10 mouse cellular contexts compared by ENCODE assay signal in the genomic region with DNA sequence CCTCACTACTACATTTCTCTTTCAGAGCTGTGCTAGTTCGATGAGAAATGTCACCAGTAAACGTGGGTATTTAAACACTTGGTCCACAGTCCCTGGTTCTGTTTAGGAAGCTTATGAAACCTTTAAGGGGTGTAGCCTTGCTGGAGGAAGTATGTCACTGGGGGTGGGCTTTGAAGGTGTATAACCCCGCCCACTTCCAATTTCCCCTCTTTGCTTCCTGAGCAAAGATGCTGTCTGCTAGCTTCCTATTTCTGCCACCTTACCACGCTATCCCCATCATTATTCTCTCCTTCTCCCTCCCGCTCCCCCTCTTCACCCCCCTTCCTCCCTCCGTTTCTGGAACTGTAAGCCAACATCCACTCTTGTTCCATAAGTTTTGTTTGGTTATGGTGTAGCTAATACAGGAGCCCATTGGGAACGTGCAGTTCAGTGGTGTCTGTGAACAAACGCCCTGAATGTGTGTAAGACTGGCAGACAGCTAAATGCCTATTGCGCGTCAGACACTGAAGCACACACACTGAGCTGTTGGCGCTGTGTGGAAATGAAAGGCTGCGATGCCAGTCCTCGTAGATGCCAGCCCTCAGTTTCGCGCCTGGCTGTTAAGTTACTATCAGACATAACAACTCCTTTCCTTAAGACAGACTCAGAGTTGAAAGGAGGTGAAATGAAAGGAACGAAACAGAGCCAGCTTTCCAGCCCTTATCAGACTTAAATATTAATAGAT. TPM values are rescaled to one million over a fixed set of nuclear protein-coding genes. Genes with fewer than 3 reads are reported as not detected.
A peak's percentile ranks its signal among the peaks of the same experiment; 100 is the strongest.
DNase-seq lines count a peak whose midpoint lies in the region; ATAC-seq and TF ChIP-seq lines count a peak whose summit lies in the region.
"Had no signal": no experiment of that assay in that cellular context is flagged by ENCODE, and none has a peak within 500 bp of the region (broad histone marks: within the 10 kb centered on the region; RNA-seq: fewer than 3 reads in every experiment).

No protein-coding gene starts in this region.

- no peak overlapping the region for H3K4me3 ChIP-seq in thymus, adult 2 months (ENCODE audit: control insufficient read depth, insufficient read depth, low read length)
- H3K4me3 ChIP-seq in hindbrain, embryonic 10.5 days = no peak overlapping the region
- H3K4me3 ChIP-seq: erythroblast, embryonic 14.5 days had no signal

- no peaks in the 10 kb centered on the region for H3K27me3 ChIP-seq in thymus, adult 2 months (ENCODE audit: control insufficient read depth, insufficient read depth, low read length)
- no peaks in the 10 kb centered on the region for H3K27me3 ChIP-seq in hindbrain, embryonic 10.5 days (ENCODE audit: insufficient read depth, poor library complexity, severe bottlenecking)

- TF ChIP-seq CTCF in thymus, adult 2 months (IDR thresholded peaks at IDR 0.05; ENCODE audit: borderline replicate concordance, control insufficient read depth, extremely low read depth, insufficient read depth, low read length, poor library complexity) = no peak

- H3K4me1 ChIP-seq in thymus, adult 2 months (replicated peaks; ENCODE audit: control insufficient read depth, insufficient read depth, low read length) = no peaks in the 10 kb centered on the region
- peaks cover 8% of the 10 kb centered on the region for H3K4me1 ChIP-seq in hindbrain, embryonic 10.5 days (replicated peaks)

- DNase-seq in cerebellum, adult 11-12 months = peak; percentile 47
- no peak for DNase-seq in cerebellum, postnatal 4 days (ENCODE audit: low spot score in 2 of 2)
- peak; percentile 44 to 56 for DNase-seq in left cerebral cortex, postnatal 25 days (ENCODE audit: low spot score in 2 of 2)
- no peak for DNase-seq in left cerebral cortex, postnatal 10 days (ENCODE audit: extremely low spot score in 1 of 2, low spot score in 2 of 2)
- peak; percentile 61 to 65 for DNase-seq in cerebellum, postnatal 10 days
- no peak for DNase-seq in thymus, adult 2 months
- DNase-seq in hindbrain, embryonic 10.5 days (ENCODE audit: low spot score) = no peak

- TF ChIP-seq POLR2A in thymus, adult 2 months (IDR thresholded peaks at IDR 0.05; ENCODE audit: control insufficient read depth, extremely low read depth, insufficient read depth, low read length, poor library complexity) = no peak

- H3K36me3 ChIP-seq in thymus, adult 2 months (ENCODE audit: control insufficient read depth, insufficient read depth, low read length) = no peaks in the 10 kb centered on the region
- H3K36me3 ChIP-seq in hindbrain, embryonic 10.5 days = no peaks in the 10 kb centered on the region

- H3K27ac ChIP-seq in thymus, adult 2 months (ENCODE audit: control insufficient read depth, insufficient read depth, low read length) = no peak overlapping the region
- H3K27ac ChIP-seq in hindbrain, embryonic 10.5 days = no peak overlapping the region
- H3K27ac ChIP-seq: hindbrain, embryonic 14.5 days had no signal

- ATAC-seq in megakaryocyte progenitor cell, adult 5-6 weeks (replicated peaks; ENCODE audit: poor library complexity) = peak; percentile 59

- no peaks in the 10 kb centered on the region for H3K9me3 ChIP-seq in hindbrain, embryonic 10.5 days

- intact Hi-C loops in left cerebral cortex, postnatal 25 days (cut with DNase I) = loop anchor here (2.0 kb wide), 2 partner anchors 37 to 59 kb away; a partner anchor contains a TSS
- intact Hi-C loops in left cerebral cortex, postnatal 10 days (cut with DNase I) = loop anchor here (5.0 kb wide), 1 partner anchor 59 kb away; no protein-coding TSS in a partner anchor

- 88% methylated on average over 16 of the region's 16 CpGs for WGBS in thymus, adult 2 months
- 90% methylated on average over 16 of the region's 16 CpGs for WGBS in hindbrain, embryonic 10.5 days

RNA-seq across cellular contexts. Expression of a gene that starts 37.8 kb away (rescaled TPM):
- 100 to 1,000 TPM; 166 to 187 TPM for total RNA-seq in left cerebral cortex, postnatal 25 days (2021)
- 100 to 1,000 TPM; 201 to 205 TPM for total RNA-seq in left cerebral cortex, postnatal 10 days (2021)
- 17.8 and 22.1 TPM in 2 replicates for total RNA-seq in megakaryocyte progenitor cell, adult 5-6 weeks (2015)
- total RNA-seq in megakaryocyte progenitor cell, adult 5-6 weeks (2017) = 19.2 and 21.1 TPM in 2 replicates
- polyA plus RNA-seq in thymus, adult 2 months (2012; rRNA removed) = 9.3 and 9.8 TPM in 2 replicates
- polyA plus RNA-seq in hindbrain, embryonic 10.5 days (2016; fragmentation: Nextera tagmentation; extraction: Ambion mirVana) = 4.9 and 12.5 TPM in 2 replicates

Comparison
In these comparisons a context has a peak if more than half of its experiments do, and no peak if none do; other contexts are left out.
1. DNase-seq: peak in cerebellum, adult 11-12 months (single experiment), left cerebral cortex, postnatal 25 days (2 of 2) and cerebellum, postnatal 10 days (2 of 2); none in cerebellum, postnatal 4 days (0 of 2), left cerebral cortex, postnatal 10 days (0 of 2), thymus, adult 2 months (single experiment) and hindbrain, embryonic 10.5 days (single experiment).
2. RNA of a gene that starts 37.8 kb away (total RNA-seq): 201 to 205 TPM in left cerebral cortex, postnatal 10 days and 166 to 187 TPM in left cerebral cortex, postnatal 25 days; 17.8 to 22.1 TPM in megakaryocyte progenitor cell, adult 5-6 weeks; every median in the first group is over 4 times any median in the second.